Mouse (Mus musculus) retina, postnatal 1 day (tissue): ENCODE measurements around the gene Zfp951.
A peak's percentile ranks its signal among the peaks of the same experiment; 100 is the strongest.
"Not testable (repeated sequence)": the region's sequence is repeated elsewhere in the genome, so short reads cannot be mapped to it uniquely, and the experiment has no call there.

Source experiments
- DNase-seq: peaks from one replicate; pipeline ENCODE4 v3.0.0-alpha.2; 2012

The Zfp951 gene

GRCm38 (mm10) chr5:104859962-104860525, at the start of gene Zfp951:
Zfp951 (minus strand) TSS chr5:104860070.
- peak; percentile 73 for DNase-seq

GRCm38 (mm10) chr5:104906556-104906955, 46.7 kb upstream of the Zfp951 start:
- not testable (repeated sequence) for DNase-seq

GRCm38 (mm10) chr5:104859045-104859961, 567 bp downstream of the Zfp951 start:
- DNase-seq = not testable (repeated sequence)

DNA sequence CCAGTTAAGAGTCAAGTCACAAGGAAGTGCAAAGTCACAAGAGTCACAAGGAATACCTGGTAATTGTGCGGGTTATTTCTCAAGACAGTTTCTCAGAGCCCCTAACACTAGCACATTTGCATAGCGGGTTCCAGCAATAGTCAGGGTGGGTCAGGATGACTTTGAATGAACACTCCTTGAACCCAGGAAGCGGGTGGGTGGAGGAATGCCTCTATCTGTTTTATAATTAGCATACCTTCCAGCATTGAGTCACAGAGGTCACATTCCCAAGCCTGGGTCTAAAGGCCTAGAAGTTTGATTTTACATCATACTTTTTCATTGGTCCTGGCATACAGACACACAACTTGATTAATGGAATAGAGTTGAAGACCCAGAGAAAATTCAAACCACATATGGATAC, 5.3 kb downstream of the Zfp951 start:
- not testable (repeated sequence) for DNase-seq

DNA sequence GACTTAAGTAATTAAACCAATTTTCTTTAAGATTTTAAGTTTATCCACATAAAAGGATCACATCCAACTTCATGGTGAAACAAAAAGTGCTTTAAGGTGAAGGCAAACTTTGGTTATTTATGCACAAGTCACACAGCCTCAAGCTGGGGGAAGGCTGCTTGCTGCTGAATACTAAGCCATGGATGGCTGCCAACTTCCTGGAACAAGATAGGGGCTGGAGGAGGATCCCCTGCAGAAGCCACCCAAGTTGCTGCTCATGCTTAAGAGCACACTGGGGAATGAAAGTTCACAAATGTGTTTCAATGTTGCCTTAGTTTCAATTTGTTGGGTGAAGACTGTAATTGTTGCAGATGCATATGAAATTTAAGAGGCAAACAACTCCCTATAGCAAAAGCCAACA, 26.5 kb downstream of the Zfp951 start:
- DNase-seq = no peak

DNA sequence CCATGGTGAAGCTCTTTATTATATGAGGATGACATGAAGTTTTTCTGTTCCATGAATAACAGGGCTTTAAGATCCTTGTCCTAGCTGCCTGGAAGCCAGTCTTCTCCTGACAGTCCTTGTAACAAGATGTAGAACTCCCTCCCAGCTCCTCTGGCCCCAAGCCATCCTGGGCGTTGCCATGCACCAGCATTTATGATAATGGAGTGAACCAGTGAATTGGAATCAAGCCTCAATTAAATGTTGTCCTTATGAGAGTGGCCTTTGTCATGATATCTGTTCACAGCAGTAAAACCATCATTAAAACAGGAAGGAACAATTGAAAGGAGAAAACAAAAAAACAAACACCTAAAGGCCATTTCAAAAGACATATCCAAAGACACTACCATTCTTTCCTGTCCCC, 30.3 kb downstream of the Zfp951 start:
- no peak for DNase-seq

- not testable (repeated sequence) for DNase-seq
These were observed 89.7 kb downstream of the Zfp951 start for GRCm38 (mm10) chr5:104770138-104770537.
